Mouse (Mus musculus): ENCODE results near the gene Smc3.

DNA sequence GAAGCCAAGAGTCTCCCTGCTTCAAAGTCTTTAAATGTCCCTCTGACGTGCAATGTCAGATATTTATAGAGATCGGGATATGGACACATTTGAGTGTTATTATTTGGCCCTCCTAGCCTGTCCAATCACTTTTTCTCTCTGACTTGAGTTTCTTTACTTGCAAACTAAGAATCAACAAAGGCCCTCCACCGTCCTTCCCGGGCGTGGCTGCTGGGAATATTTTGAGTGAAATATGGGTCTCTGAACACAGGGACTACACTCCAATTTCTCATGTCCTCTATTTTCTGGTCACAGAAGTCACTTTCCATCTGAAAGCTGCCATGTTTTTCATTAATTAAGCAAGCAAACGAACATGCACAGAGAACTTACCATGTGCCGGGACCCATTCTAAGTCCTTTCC lies 25.7 kb upstream of the Smc3 start:
- TF ChIP-seq CTCF (conservative IDR thresholded peaks at IDR 0.05 in 1 of 2, IDR thresholded peaks at IDR 0.05 in 1 of 2; ENCODE audit: low read depth in 2 of 2, low read length in 2 of 2) (no peak), MYC (IDR thresholded peaks at IDR 0.05; ENCODE audit: low read depth, low read length) (no peak), MAX (IDR thresholded peaks at IDR 0.05; ENCODE audit: low read length) (no peak), HCFC1 (IDR thresholded peaks at IDR 0.05; ENCODE audit: low read depth, low read length) (no peak), PAX5 (IDR thresholded peaks at IDR 0.05; ENCODE audit: low read length) (no peak)

All from CH12.LX (cell line).